Mouse (Mus musculus) Patski (cell line): ENCODE data around the gene Dip2c. TPM values are rescaled to one million over a fixed set of nuclear protein-coding genes. Genes with fewer than 3 reads are reported as not detected.

Source experiments
- ATAC-seq: fragments of 100-300 bp; one replicate; pipeline ENCODE4 v1.8.0; 2021
- CTCF ChIA-PET: fragments of 350-600 bp; sonication (Branson Sonifier 250); formaldehyde crosslinking; loops from one replicate; lab custom pipeline; 2022; ENCODE audit warnings: inconsistent platforms; lab: Charles Lee
- POLR2A ChIA-PET: fragments of 350-600 bp; sonication (Branson Sonifier 250); formaldehyde crosslinking; loops from one replicate; lab custom pipeline; 2022; ENCODE audit warnings: antibody characterized with exemption, inconsistent platforms; lab: Charles Lee
- DNase-seq: peaks from one replicate; pipeline ENCODE4 v3.0.0-alpha.2; 2011; ENCODE audit warnings: low read depth, low spot score
- H3K27me3 ChIP-seq: fragments of 371-371 bp; one replicate; pipeline ENCODE4 v1.5.1; 2021
- CTCF ChIP-seq: fragments of 100-300 bp; IDR thresholded peaks from one replicate; pipeline ENCODE4 v1.5.1; 2021
- in situ Hi-C: fragments of 300-500 bp; cut with MboI; formaldehyde crosslinking; loops from 3 replicates; pipeline ENCODE4 v1.11.1; 2018; ENCODE audit warnings: low pct_unique_long_range_greater_than_20kb, mixed read lengths
- polyA plus RNA-seq: library from polyadenylated mRNA; unstranded; gene quantifications from one replicate; pipeline ENCODE4 v1.2.3, GENCODE M21; 2021

Dip2c gene
- polyA plus RNA-seq = 11.4 TPM

DNA sequence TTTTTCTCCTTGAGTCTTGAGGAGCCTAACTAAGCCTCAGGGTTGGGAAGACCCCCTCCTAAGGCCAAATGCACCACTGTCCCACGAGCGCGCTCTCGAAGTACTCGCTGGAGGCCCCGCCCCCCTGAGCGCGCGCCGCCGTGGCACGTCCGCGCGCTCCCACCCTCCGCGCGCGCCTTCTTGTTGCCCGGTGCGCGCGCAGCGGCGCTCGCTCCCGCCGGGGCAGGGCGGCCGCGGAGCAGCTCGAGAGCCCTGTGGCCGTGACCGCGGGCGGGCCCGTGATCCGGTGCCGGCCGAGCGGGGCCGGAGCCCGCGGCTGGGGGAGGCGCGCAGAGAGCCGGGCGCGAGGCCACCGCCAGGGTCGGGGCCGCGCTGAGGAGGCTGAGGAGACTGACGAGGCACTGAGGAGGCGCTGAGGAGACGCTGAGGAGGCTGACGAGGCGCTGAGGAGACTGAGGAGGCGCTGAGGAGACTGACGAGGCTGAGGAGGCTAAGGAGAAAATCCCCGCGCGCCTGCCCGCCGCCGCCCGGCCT lies at the start of gene Dip2c:
Gene Dip2c (plus strand): TSS at position 207 of the 534 bp plus-strand sequence.
- in situ Hi-C loops = no loop called here
- ChIA-PET POLR2A (no interaction called here), CTCF (interaction anchor here (1.7 kb wide), 1 partner anchor 191 kb away, joined by 4 read pairs; no protein-coding TSS in a partner anchor)
- peak; percentile 15 for DNase-seq
- ATAC-seq = peak; percentile 82
- peaks cover 5% of the 10 kb centered on the region for H3K27me3 ChIP-seq
- peak; percentile 37 for TF ChIP-seq CTCF

DNA sequence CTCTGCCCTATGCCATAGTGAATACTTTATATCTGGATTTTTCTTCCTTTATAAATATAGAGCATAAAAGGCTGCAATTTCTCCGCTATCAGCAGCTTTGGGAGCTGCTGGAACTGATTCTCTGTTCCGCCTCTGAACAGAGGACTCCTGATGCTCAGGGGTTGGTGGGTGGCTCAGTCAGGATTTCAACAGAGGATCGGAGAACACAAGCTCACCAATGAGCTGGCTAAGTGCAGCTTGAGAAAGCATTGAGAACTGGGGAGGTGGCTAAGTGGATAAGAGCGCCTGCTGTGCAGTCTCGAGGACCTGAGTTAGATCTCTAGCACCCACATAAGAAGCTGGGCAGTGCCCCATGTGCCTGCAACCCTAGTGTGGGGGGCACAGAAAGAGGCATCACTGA lies 49.2 kb upstream of the Dip2c start:
- DNase-seq = no peak
- ChIA-PET CTCF (no interaction called here), POLR2A (no interaction called here)
- ATAC-seq = no peak
- no peaks in the 10 kb centered on the region for H3K27me3 ChIP-seq
- TF ChIP-seq CTCF = no peak
- in situ Hi-C loops = no loop called here

DNA sequence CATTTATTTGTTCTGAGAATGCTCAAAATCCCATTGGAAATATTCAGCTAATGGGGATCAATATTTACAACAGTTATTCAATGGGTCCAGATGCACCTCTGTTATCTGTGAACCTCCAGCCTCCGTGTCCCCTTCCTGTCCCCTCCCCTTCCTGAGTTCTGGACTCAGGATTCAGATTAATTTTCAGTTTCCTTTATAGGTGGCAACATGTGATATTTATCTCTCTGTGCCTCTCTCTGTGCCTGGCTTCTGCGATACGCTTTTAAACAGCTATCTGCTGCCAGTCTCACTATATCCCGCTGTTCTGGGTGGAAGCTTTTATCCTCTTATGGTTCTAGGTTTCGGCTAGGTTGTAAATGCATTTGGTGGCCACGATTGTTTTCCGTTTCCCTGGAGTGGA lies 38.8 kb upstream of the Dip2c start:
- POLR2A ChIA-PET = no interaction called here
- no peak for ATAC-seq
- in situ Hi-C loops = no loop called here
- no peak for DNase-seq
- CTCF ChIA-PET = no interaction called here
- TF ChIP-seq CTCF = no peak
- no peaks in the 10 kb centered on the region for H3K27me3 ChIP-seq

DNA sequence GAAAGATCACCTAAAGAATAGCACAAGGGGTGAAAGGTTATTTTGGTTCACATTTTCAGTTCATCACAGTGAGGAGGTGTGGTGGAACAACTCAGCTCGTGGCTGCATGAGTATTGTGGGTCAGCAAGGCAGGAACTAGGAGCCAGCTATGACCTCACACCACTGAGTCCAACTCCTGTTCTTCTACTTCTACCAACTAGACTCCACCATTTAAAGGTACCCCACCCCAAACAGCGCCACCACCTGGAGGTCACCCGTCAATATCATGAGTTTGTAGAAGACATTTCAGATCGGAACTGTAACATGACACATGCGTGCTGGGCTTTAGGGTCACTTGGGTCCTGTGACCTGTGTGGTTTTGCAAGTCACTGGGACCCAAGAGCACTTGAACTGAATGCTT lies 37.2 kb upstream of the Dip2c start:
- in situ Hi-C loops = no loop called here
- H3K27me3 ChIP-seq = no peaks in the 10 kb centered on the region
- CTCF ChIA-PET = interaction anchor here (2.4 kb wide), 1 partner anchor 10 kb away, joined by 6 read pairs; no protein-coding TSS in a partner anchor
- DNase-seq (no peak), ATAC-seq (peak; percentile 19)
- peak; percentile 58 for TF ChIP-seq CTCF
- POLR2A ChIA-PET = interaction anchor here (0.9 kb wide), 1 partner anchor 8 kb away, joined by 3 read pairs; no protein-coding TSS in a partner anchor

GRCm38 (mm10) chr13:9239631-9240236 lies 36.6 kb upstream of the Dip2c start:
- no peaks in the 10 kb centered on the region for H3K27me3 ChIP-seq
- ChIA-PET CTCF (interaction anchor here (1.2 to 2.4 kb wide), 2 partner anchors 9 to 177 kb away, joined by 3 to 6 read pairs; no protein-coding TSS in a partner anchor), POLR2A (no interaction called here)
- in situ Hi-C loops = no loop called here
- TF ChIP-seq CTCF = no peak
- peak; percentile 92 for ATAC-seq
- peak; percentile 53 for DNase-seq

DNA sequence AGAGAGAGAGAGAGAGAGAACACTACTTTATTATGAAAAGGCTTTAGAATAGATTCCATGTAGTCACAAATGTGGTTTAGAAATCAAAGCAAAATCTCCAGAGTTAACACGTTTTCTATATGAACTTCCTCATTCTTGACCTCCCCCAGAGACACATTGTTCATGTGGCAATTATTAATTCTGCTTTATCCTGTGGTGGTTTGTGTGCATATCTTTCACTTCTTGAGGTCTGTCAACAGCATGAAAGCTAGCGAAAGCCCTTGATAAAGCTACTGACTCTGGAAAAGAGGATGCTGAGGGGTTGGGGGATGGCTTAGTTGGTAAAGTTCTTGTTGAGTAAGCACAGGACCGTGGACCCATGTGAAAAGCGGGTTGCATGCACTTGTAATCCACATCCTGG lies 14.6 kb upstream of the Dip2c start:
- POLR2A ChIA-PET = no interaction called here

GRCm38 (mm10) chr13:9265516-9265915 lies 10.8 kb upstream of the Dip2c start:
- no peak for DNase-seq
- no peak for ATAC-seq
- no peak for TF ChIP-seq CTCF
- in situ Hi-C loops = no loop called here
- ChIA-PET POLR2A (no interaction called here), CTCF (no interaction called here)
- H3K27me3 ChIP-seq = peaks cover 10% of the 10 kb centered on the region

More for the DNA sequence above, 14.6 kb upstream of the Dip2c start:
- ATAC-seq = no peak
- CTCF ChIA-PET = interaction anchor here (0.8 to 1.9 kb wide), 4 partner anchors 9 to 198 kb away, joined by 3 to 5 read pairs (median 4); no protein-coding TSS in a partner anchor
- no peaks in the 10 kb centered on the region for H3K27me3 ChIP-seq
- peak; percentile 17 for DNase-seq
- no peak for TF ChIP-seq CTCF
- in situ Hi-C loops = no loop called here

- in situ Hi-C loops = no loop called here
- peaks cover 5% of the 10 kb centered on the region for H3K27me3 ChIP-seq
- POLR2A ChIA-PET = interaction anchor here (1.9 kb wide), 1 partner anchor 14 kb away, joined by 6 read pairs; no protein-coding TSS in a partner anchor
- no peak for TF ChIP-seq CTCF
- ATAC-seq = peak; percentile 73
- no peak for DNase-seq
- CTCF ChIA-PET = interaction anchor here (1.1 kb wide), 1 partner anchor 190 kb away, joined by 3 read pairs; no protein-coding TSS in a partner anchor
Observed at GRCm38 (mm10) chr13:9276856-9277620, 710 bp downstream of the Dip2c start.

DNA sequence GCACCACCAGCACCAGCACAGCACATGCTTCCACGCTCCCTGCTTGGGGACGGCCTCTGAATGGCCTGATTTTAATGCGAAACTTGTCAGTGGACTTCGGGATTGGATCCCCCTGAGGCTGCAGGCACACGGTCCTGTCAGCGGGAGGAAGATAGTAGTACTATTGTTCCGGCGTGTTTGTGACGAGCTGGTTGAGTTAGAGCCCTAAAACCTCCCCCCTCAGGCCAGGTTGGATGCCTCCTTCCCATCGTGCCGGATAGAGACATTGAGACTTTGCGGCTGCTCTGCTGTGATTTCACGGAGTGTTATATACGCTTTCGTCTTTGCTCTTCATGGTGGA lies 1.3 kb downstream of the Dip2c start:
- ChIA-PET POLR2A (interaction anchor here (0.7 to 1.9 kb wide), 2 partner anchors 13 to 102 kb away, joined by 3 to 6 read pairs; no protein-coding TSS in a partner anchor), CTCF (interaction anchor here (1.1 to 2.2 kb wide), 2 partner anchors 13 to 189 kb away, joined by 3 to 8 read pairs; no protein-coding TSS in a partner anchor)
- no peak for ATAC-seq
- no peak for DNase-seq
- in situ Hi-C loops = no loop called here
- TF ChIP-seq CTCF = no peak
- peaks cover 5% of the 10 kb centered on the region for H3K27me3 ChIP-seq

GRCm38 (mm10) chr13:9278636-9279035 lies 2.3 kb downstream of the Dip2c start:
- ChIA-PET CTCF (interaction anchor here (2.2 kb wide), 1 partner anchor 12 kb away, joined by 8 read pairs; no protein-coding TSS in a partner anchor), POLR2A (interaction anchor here (1.9 kb wide), 1 partner anchor 12 kb away, joined by 6 read pairs; no protein-coding TSS in a partner anchor)
- H3K27me3 ChIP-seq = peaks cover 2% of the 10 kb centered on the region
- ATAC-seq (no peak), DNase-seq (no peak)
- in situ Hi-C loops = no loop called here
- TF ChIP-seq CTCF = no peak
